Mouse (Mus musculus): ENCODE measurements at regions not wholly inside any gene's neighbourhood (a gene's known extent, or its start where the extent isn't known, plus 50 kb on each side); places are given as distances from the start of the nearest gene placed in this dataset.
"Not testable (repeated sequence)": the region's sequence is repeated elsewhere in the genome, so short reads cannot be mapped to it uniquely, and the experiment has no call there.

DNA sequence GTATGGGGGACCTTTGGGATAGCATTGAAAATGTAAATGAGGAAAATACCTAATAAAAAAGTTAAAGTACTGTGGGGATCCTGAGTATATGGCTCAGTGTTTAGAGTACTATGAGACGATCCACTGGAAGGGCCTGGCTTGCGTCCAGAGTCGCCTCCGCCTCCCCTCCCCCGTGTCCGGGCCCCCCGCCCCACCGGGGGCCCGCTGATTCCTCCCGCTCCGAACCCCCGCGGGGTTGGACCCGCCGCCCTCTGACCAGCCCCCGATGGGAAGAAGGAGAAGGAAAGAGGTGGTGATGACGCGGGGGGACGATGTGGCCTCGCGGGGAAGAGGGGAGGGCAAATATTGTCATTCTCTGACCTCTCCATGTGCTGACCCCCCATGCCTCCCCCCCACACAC, 234.0 kb upstream of the 9530002B09Rik start:
- not testable (repeated sequence) for H3K4me2 ChIP-seq; H3K27me3 ChIP-seq; H3K4me1 ChIP-seq (replicated peaks); H3K9me3 ChIP-seq (replicated peaks); H3K36me3 ChIP-seq; H3K4me3 ChIP-seq; H3K27ac ChIP-seq; H3K9ac ChIP-seq
- peak; percentile 75; the same call in 1 of the 2 replicates for ATAC-seq (replicated peaks; ENCODE audit: insufficient number of reproducible peaks, insufficient read depth, low FRiP score, low read depth)
- WGBS = no CpG with 5 or more reads among the region's 21 CpGs

All from heart, embryonic 15.5 days (tissue).